Mouse (Mus musculus) ES-Bruce4 (cell line): ENCODE measurements around the gene Syngr1. TPM values are rescaled to one million over a fixed set of nuclear protein-coding genes. Genes with fewer than 3 reads are reported as not detected.

Experiments
- H3K27ac ChIP-seq: 2 replicates; pipeline ENCODE4 v1.5.1; 2012; ENCODE audit warnings: low read length, inconsistent platforms; ENCODE audit not compliant: insufficient read depth
- H3K27me3 ChIP-seq: 2 replicates; pipeline ENCODE4 v1.6.1; 2012; ENCODE audit warnings: mild to moderate bottlenecking, low read length, inconsistent platforms; ENCODE audit not compliant: control insufficient read depth, poor library complexity, insufficient read depth, severe bottlenecking
- H3K36me3 ChIP-seq: 2 replicates; pipeline ENCODE4 v1.6.1; 2012; ENCODE audit warnings: inconsistent platforms, mild to moderate bottlenecking, low read length, moderate library complexity; ENCODE audit not compliant: control insufficient read depth, poor library complexity, insufficient read depth, severe bottlenecking
- H3K4me1 ChIP-seq: one replicate; pipeline ENCODE4 v1.8.1; 2011; ENCODE audit warnings: low read length; ENCODE audit not compliant: control insufficient read depth, insufficient read depth
- H3K4me3 ChIP-seq: 2 replicates; pipeline ENCODE4 v1.5.1; 2011; ENCODE audit warnings: low read depth, mild to moderate bottlenecking, low read length
- H3K9ac ChIP-seq: 2 replicates; pipeline ENCODE4 v1.6.1; 2012; ENCODE audit warnings: low read depth, mild to moderate bottlenecking, inconsistent platforms; ENCODE audit not compliant: poor library complexity, severe bottlenecking
- H3K9me3 ChIP-seq: replicated peaks from 2 replicates; pipeline ENCODE4 v1.6.1; 2012; ENCODE audit warnings: mild to moderate bottlenecking, low read length, inconsistent platforms; ENCODE audit not compliant: control insufficient read depth, poor library complexity, insufficient read depth, severe bottlenecking
- CTCF ChIP-seq: IDR thresholded peaks from one replicate; pipeline ENCODE4 v1.8.1; 2011; ENCODE audit warnings: low read depth, low read length
- EP300 ChIP-seq: IDR thresholded peaks from 2 replicates; pipeline ENCODE4 v1.6.1; 2011; ENCODE audit warnings: low read depth, low read length; ENCODE audit not compliant: insufficient read depth
- POLR2A ChIP-seq: IDR thresholded peaks from one replicate; pipeline ENCODE4 v1.8.1; 2011; ENCODE audit warnings: low read length; ENCODE audit not compliant: insufficient read depth
- polyA plus RNA-seq: library from polyadenylated mRNA; stranded (reverse); fragments of >200 nt; gene quantifications from 2 replicates; pipeline ENCODE4 v1.2.4, GENCODE M21; 2011; ENCODE audit warnings: low read depth; ENCODE audit not compliant: missing spikeins, insufficient read depth, insufficient read length

The Syngr1 gene
- polyA plus RNA-seq, 1 experiment = 32.3 TPM

DNA sequence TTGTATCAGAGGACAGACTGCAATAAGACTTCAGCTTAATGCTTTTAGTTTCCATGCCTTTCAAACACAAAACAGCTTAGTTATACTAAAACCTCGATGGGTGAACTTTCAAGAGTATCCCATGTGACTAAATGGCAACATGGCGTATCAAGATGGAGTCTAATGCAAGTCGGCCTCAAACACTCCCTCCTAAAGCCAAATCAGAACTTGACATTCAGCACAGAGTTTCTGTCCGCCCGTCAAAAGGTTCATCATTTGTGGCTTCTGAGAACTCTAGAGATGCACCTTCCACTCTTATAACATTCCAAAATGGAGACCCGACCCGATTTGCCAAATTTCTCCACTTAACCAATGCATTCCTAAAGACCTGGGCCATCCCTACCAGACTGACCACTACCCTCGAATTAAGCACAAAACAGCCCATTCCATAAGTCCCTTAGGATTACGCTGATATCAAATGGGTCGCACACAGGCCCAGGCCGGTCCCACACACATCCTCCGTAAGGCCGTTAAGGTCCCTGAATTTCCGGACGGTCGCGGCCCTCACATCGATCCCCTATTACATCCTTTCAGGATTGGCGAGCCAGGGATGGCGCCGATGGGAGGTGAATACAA lies 8.4 kb upstream of the Syngr1 start:
- H3K9me3 ChIP-seq = no peaks in the 10 kb centered on the region
- H3K36me3 ChIP-seq = peaks cover 52% of the 10 kb centered on the region
- no peaks in the 10 kb centered on the region for H3K4me1 ChIP-seq
- TF ChIP-seq EP300 = no peak
- TF ChIP-seq CTCF = no peak
- no peak for TF ChIP-seq POLR2A
- no peaks in the 10 kb centered on the region for H3K27me3 ChIP-seq
- peak overlapping the region; percentile 71 for H3K4me3 ChIP-seq
- H3K9ac ChIP-seq = peak overlapping the region; percentile 96
- H3K27ac ChIP-seq = peak overlapping the region; percentile 91

DNA sequence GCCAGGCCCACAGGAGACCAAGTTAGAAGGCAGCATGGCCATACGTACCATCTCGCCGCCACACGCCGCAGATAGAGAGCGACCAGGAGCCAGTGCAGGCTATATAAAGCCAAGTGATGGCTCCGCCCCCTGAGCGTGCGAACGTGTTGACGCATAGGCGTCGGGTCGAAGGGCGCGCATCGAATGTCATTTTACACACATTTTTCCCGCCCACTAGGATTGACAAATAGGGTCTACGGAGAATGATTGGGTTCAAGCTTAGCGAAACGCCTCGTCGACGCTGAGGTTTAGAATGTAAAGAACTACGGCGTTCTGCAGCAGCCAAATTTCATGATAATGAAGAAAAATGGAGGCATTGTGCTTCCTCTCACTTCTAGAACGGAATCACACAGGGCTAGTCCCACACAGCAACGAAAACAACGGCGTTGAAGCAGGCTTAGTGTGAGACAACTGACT lies 7.8 kb upstream of the Syngr1 start:
- no peaks in the 10 kb centered on the region for H3K9me3 ChIP-seq
- peak overlapping the region; percentile 96 for H3K9ac ChIP-seq
- peak overlapping the region; percentile 91 for H3K27ac ChIP-seq
- peaks cover 46% of the 10 kb centered on the region for H3K36me3 ChIP-seq
- peak overlapping the region; percentile 93 for H3K4me3 ChIP-seq
- TF ChIP-seq EP300 (0 out of 2 replicates have a peak, but pooled peaks have one; percentile 66), CTCF (no peak), POLR2A (peak; percentile 100)
- no peaks in the 10 kb centered on the region for H3K4me1 ChIP-seq
- H3K27me3 ChIP-seq = no peaks in the 10 kb centered on the region

DNA sequence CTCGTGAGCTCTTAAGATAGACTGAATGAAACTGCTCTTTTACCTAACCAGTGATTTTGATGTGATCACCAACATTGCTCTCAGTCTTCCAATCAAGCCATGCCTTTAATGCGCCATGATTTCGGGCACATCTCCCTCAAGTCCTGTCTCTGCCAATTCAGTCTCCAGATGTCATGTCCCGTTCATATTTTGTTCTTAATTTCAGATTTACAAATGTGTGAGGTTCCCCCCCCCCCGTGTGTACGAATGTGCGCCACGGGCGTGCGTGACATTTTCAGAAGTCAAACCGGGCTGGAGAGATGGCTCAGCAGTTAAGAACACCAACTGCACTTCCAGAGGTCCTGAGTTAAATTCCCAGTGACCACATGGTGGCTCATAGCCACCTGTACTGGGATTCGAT lies 7.4 kb upstream of the Syngr1 start:
- TF ChIP-seq EP300 (no peak), POLR2A (no peak), CTCF (no peak)
- Histone ChIP-seq H3K4me1 (no peaks in the 10 kb centered on the region), H3K27ac (peak overlapping the region; percentile 79)

DNA sequence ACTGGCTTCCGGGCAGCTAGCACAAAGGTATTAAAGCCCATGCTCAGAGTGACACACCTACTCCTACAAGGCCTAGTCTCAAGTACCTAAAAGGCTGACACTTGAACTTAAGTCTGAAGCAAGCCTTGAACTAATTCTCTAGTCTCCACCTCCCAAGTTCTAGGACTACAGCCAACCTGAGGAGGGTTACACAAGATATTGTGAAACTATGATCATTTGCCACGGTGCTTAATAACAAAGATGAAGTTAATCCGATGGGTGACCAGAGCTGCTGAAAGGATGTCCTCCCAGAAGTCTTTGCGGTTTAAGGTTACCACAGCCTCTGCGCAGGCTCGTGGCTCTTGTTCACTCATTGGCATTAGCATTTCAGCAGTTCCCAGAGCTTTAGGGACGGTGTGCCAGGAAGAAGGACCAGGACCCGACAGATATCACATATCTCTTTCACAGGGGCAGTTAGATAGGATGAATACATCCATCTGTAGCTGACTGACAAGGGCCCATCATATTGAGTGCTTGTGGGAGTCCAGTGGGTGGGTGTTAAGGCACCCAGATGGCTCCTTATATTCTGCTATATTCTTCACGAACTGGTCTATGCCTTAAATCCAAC lies 3.6 kb upstream of the Syngr1 start:
- no peaks in the 10 kb centered on the region for H3K4me1 ChIP-seq
- H3K36me3 ChIP-seq = peaks cover 4% of the 10 kb centered on the region
- no peak for TF ChIP-seq CTCF
- TF ChIP-seq EP300 = no peak
- H3K27ac ChIP-seq = no peak overlapping the region
- H3K9me3 ChIP-seq = no peaks in the 10 kb centered on the region
- H3K4me3 ChIP-seq = no peak overlapping the region
- H3K9ac ChIP-seq = no peak overlapping the region
- no peaks in the 10 kb centered on the region for H3K27me3 ChIP-seq

More for the DNA sequence above, 7.4 kb upstream of the Syngr1 start:
- Histone ChIP-seq H3K4me3 (peak overlapping the region; percentile 93), H3K9ac (peak overlapping the region; percentile 82), H3K9me3 (no peaks in the 10 kb centered on the region), H3K36me3 (peaks cover 42% of the 10 kb centered on the region), H3K27me3 (no peaks in the 10 kb centered on the region)

DNA sequence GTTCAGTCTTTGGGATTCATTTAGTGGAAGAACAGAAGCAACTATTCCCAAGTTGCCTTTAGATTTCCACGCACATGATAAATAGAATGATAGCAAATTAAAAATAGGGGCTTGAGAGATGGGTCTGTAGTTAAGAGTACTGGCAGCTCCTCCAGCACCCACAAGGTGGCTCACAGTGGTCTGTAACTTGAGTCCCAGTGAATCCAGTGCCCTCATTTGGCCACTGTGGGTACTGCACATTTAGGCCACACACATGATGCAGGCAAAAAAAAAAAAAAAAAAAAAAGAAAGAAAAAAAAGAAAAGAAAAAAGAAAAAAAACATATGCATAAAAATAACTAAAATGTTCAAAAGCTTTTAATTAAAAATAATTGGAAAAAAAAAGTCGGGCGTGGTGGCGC lies 2.5 kb upstream of the Syngr1 start:
- TF ChIP-seq POLR2A = no peak
- TF ChIP-seq EP300 = no peak
- peak; percentile 88 for TF ChIP-seq CTCF
- Histone ChIP-seq H3K9me3 (no peaks in the 10 kb centered on the region), H3K4me1 (no peaks in the 10 kb centered on the region), H3K27ac (no peak overlapping the region), H3K36me3 (no peaks in the 10 kb centered on the region), H3K4me3 (no peak overlapping the region), H3K27me3 (no peaks in the 10 kb centered on the region), H3K9ac (no peak overlapping the region)

DNA sequence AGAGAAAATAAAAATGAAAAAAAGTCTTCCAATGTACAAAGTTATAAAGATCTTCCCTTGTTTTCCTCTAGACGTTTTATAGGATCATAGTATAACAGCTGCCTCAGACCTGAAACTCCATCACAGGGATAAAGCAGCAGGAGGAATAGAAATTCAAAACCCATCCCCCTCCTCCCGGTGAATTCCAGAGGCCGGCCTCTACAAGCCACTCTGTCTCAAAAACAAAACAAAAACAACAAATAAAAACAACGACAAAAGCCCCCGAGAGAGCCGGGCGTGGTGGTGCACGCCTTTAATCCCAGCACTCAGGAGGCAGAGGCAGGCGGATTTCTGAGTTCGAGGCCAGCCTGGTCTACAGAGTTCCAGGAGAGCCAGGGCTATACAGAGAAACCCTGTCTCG lies 979 bp upstream of the Syngr1 start:
- no peak overlapping the region for H3K4me3 ChIP-seq
- no peak overlapping the region for H3K27ac ChIP-seq
- no peaks in the 10 kb centered on the region for H3K27me3 ChIP-seq

More for the DNA sequence above, 979 bp upstream of the Syngr1 start:
- Histone ChIP-seq H3K9me3 (no peaks in the 10 kb centered on the region), H3K9ac (peak overlapping the region; percentile 52; the same call in 1 of the 2 replicates), H3K4me1 (peaks cover 1% of the 10 kb centered on the region), H3K36me3 (no peaks in the 10 kb centered on the region)
- TF ChIP-seq POLR2A (no peak), EP300 (no peak), CTCF (no peak)
